Mouse (Mus musculus): ENCODE results near the gene Tnk2.

GRCm38 (mm10) chr16:32660095-32660494 lies 16.4 kb downstream of the Tnk2 start:
- TF ChIP-seq MAX (IDR thresholded peaks at IDR 0.05; ENCODE audit: low read depth) = no peak
- no peak for TF ChIP-seq POLR2AphosphoS2 (IDR thresholded peaks at IDR 0.05; ENCODE audit: insufficient read length, low read depth)
- no peak for TF ChIP-seq POLR2A (IDR thresholded peaks at IDR 0.05; ENCODE audit: insufficient read length, low read depth)
- TF ChIP-seq CEBPB (IDR thresholded peaks at IDR 0.05; ENCODE audit: insufficient read depth, poor library complexity, severe bottlenecking) = no peak
- peak in 2 of 3 experiments; percentile 39 to 72 for TF ChIP-seq MYOD1 (IDR thresholded peaks at IDR 0.05; ENCODE audit: control insufficient read depth in 1 of 3, insufficient read length in 2 of 3, low read depth in 2 of 3)

All from myocyte (in vitro differentiated cells).